Mouse (Mus musculus) embryo, embryonic 11 days (tissue): ENCODE results near the gene Gnl2.

Source experiments
- DNase-seq: peaks from one replicate; pipeline ENCODE4 v3.0.0-alpha.2; 2015

The Gnl2 gene

DNA sequence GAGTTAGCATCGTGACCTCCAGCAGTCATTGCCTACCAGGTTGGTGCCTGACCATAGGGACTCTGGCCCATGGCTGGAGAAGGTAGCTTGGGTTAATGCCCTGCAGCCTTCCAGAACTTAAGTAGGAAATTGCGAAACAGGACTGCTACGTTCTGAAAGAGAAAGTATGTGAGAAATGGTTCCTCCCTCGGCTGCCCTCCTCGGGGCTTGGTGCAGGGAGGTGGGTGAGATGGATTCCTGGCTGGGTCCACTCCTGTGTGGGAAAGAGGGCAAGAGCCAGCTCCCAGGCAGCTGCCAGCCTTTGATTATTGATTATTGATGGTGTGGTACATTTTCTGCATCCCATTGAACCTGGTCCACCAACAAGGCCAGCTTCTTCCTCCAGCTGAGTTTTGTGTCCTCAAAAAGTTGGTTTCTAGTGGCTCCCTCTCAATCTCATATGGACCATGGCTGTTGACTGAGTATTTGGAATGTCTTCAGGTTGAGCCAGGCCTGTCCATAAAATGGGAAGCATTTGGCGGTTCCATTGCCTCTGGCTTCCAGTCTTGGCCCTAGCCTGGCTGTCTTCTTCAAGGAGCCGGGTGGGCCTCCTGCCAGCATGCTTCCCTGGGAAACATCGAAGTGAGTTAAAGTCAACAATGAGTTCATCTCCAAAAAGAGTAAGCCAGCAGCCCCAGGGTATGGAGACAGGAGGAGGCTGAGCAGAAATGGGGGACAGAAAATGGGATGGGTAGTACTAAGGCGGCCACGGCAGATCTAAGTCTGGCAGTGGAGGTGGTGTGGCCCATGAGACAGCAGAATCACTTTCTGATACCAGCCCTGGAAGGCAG, at the start of gene Gnl2:
Gnl2 (plus strand) TSS at position 780 of the 830 bp plus-strand sequence.
- DNase-seq: no peak

DNA sequence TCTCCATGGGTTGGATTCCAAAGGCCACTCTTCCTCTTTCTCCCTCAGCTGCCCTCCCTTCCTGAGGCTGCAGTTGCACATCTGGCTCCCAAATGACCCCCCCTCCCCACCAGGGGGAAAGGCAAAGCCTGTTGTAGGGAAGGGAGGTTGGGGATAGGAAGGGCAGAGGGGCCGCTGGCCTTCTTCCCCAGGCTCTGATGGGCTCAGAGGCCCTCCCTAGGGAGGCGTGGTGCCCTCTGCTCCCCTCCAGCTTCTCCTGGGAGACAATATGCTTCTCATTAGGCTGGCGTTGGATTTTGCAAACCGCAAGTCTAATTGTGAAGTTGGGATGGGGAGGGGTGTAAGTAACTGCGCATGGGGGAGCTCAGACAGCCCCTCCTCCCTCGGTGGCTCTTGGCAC, 47.7 kb upstream of the Gnl2 start:
- DNase-seq: peak; percentile 52

DNA sequence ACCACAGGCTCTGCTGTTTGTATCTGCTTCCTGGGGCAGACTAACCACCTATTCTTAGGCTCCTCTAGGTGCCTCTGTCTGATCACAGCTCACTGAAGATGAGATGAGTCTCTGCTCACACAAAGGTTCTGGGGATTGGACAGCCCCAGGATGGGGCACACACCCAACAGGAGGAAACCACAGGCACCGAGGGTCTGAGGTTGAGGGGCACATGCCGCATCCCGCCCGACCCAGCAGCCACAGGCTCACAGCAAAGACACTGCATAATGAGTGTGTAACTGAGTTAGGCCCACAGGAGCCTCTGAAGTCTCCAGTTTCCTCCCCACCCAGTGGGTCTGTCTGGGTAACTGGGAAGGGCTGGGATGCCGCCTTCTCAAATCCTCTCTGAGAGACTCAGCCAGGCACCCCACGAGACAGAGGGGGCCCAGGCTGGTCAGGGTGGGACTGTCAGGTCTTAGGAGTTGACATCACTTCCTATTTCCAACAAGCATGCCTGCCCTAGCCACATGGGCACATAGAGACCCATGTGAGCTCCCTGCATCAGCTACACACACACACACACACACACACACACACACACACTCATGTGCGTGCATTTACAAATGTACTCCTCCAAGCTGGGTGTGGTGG, 47.1 kb upstream of the Gnl2 start:
- no peak for DNase-seq

GRCm38 (mm10) chr4:124970194-124970593, 46.2 kb upstream of the Gnl2 start:
- DNase-seq: no peak

- DNase-seq: peak; percentile 34
Observed at GRCm38 (mm10) chr4:124970677-124971076, 45.7 kb upstream of the Gnl2 start.

GRCm38 (mm10) chr4:124971094-124971493, 45.3 kb upstream of the Gnl2 start:
- DNase-seq: no peak

DNA sequence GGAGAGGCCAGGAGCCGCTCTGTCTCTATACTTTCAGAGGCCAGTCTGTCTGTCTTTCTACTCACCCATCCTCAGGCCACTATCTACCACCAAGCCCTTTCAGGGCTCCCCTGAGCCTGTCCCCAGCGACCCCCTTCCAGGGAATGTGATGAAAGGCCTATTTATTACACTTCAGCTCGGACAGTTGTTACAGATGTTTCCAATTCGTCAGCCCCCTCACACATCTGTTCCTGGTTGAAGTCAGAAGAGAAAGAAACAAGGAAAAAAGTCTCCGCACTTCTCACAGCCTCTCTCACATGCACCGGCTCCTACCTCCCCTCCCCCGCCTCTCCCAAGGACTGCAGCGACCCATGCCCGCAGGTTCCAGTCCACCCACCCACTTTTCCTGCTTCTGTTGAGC, 44.1 kb upstream of the Gnl2 start:
- DNase-seq: peak; percentile 79

- DNase-seq: no peak
Observed at GRCm38 (mm10) chr4:124973296-124973695, 43.1 kb upstream of the Gnl2 start.

GRCm38 (mm10) chr4:124978201-124978600, 38.2 kb upstream of the Gnl2 start:
- DNase-seq: no peak

DNA sequence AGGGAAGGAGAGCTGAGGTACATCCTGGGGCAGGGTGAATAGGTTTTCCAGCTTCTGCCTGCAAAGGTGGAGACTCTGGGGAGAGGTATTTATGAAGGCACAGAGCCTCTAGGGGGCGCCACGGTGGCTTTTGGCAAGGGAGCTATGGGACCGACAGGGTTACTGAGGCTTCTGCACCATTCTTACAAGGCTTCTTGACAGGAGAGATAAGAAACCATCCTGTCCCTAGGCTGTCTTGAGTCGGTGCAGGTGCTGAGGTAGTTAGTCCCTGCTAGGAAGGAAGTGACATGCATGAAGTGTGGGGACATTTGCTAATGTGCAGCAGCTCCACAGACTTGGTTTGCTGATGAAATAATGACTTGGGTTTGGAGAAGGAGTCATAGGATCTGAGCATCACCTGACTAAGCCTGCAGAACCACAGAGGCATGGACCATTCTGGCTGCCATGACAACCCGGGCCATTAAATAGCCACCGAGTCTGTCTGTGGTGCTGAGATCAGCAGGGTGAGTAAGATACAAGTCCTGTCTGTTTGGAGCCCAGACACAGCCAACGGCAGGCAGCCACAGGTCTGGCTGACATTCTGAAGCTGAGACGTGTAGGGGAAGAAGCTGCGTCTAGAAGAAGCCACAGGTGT, 32.4 kb upstream of the Gnl2 start:
- no peak for DNase-seq

- DNase-seq: no peak
Observed at GRCm38 (mm10) chr4:124984871-124985670, 31.3 kb upstream of the Gnl2 start.

GRCm38 (mm10) chr4:124985671-124986602, 30.4 kb upstream of the Gnl2 start, which contains the start of gene Rspo1:
Gene Rspo1, plus strand, starts transcription at chr4:124986430.
- DNase-seq: peak; percentile 63

GRCm38 (mm10) chr4:124986739-124987710, 29.4 kb upstream of the Gnl2 start:
- no peak for DNase-seq

DNA sequence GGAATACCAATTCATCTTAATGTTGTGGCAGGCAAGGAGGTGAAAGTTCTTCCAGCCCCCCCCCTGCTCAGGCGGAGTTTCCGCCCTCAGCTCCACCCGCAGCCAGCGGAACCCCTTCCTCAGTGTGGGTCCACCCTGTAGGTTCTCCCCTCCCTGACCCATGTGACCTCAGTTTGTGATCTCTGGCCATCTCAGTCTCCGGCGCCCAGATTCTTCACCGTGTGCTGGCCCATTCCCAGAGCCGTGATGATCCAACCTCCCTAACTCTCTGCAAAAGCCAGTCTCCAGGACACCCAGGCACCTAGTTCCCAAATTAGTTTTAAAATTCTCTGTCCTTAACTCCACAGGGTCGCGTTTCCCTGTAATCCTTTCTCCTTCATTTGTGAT, 28.7 kb upstream of the Gnl2 start:
- DNase-seq: no peak

- DNase-seq: no peak
Observed at GRCm38 (mm10) chr4:124988382-124988781, 28.0 kb upstream of the Gnl2 start.

GRCm38 (mm10) chr4:124989787-124990253, 26.6 kb upstream of the Gnl2 start:
- peak; percentile 66 for DNase-seq

GRCm38 (mm10) chr4:124990325-124990724, 26.1 kb upstream of the Gnl2 start:
- no peak for DNase-seq

DNA sequence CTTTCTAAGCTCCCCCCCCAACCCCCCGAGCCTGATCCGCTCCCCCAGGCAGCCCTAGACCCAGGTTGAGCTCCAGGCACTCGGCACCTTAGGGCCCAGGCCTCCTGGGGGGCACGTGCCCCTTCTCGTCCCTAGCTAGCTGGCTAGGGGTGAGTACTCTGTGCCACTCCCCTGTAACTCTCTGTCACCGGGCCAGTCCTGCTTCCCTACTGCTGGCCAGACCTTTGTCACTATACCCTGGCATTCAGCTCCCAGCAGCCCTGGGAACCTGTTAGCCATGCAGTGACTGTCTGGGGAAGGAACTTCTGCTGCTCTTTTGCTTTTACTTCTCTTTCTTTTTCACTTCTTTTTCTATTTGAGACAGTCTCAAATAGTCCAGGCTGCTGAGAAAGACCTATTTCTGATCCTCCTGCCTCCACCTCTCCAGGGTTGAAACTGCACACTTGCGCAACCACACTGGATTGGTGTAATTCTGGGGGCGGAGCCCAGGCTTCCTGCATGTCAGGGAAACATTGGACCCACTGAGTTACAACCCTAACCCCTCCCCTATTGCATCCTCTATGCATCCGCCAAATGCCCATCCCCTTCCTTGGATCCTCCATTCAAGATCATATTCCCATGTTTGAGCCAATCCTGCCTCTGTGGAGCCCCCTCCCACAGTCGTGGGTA, 18.8 kb upstream of the Gnl2 start:
- DNase-seq: no peak

- no peak for DNase-seq
Observed at GRCm38 (mm10) chr4:124999548-124999947, 16.8 kb upstream of the Gnl2 start.

DNA sequence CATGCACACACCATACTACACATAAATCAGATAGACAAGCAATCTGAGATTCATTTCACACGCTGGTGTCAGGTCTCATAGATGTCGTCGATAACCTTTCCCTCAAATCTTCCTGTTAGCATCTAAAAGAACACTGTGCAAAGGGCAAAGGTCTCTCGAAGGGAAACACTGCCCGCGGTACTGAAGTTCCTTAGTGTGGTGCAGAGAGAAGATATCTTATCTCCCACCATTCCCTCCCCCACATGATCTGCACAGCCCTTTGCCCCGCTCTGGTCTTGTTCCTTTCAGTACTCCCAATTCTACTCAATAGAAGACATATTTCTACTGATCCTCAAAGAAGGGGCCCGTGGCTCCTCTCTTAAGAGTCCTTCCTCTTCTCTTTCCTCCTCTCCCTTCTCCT, 13.4 kb upstream of the Gnl2 start:
- no peak for DNase-seq
